Mouse (Mus musculus): ENCODE measurements around the gene Slc39a10.
"Not testable (repeated sequence)": the region's sequence is repeated elsewhere in the genome, so short reads cannot be mapped to it uniquely, and the experiment has no call there.

The Slc39a10 gene

GRCm38 (mm10) chr1:46805074-46805473 lies 87.6 kb downstream of the Slc39a10 start:
- in situ Hi-C loops (cut with MboI, MseI) = no loop called here

- in situ Hi-C loops (cut with MboI, MseI) = not testable (repeated sequence)
Measured at GRCm38 (mm10) chr1:46782227-46782626, 110.4 kb downstream of the Slc39a10 start.

- in situ Hi-C loops (cut with MboI, MseI) = not testable (repeated sequence)
Measured at GRCm38 (mm10) chr1:46770077-46770695, 122.5 kb downstream of the Slc39a10 start.

- in situ Hi-C loops (cut with MboI, MseI) = loop anchor here (10.0 kb wide), 1 partner anchor 445 kb away; no protein-coding TSS in a partner anchor
Measured at GRCm38 (mm10) chr1:46769318-46769717, 123.3 kb downstream of the Slc39a10 start.

- in situ Hi-C loops (cut with MboI, MseI) = loop anchor here (10.0 kb wide), 1 partner anchor 440 kb away; no protein-coding TSS in a partner anchor
Measured at GRCm38 (mm10) chr1:46764600-46764999, 128.1 kb downstream of the Slc39a10 start.
